Mouse (Mus musculus): ENCODE results near the gene Rpl10. TPM values are rescaled to one million over a fixed set of nuclear protein-coding genes. Genes with fewer than 3 reads are reported as not detected.

Rpl10 gene
- 13.0 and 69.4 TPM in 2 replicates for polyA plus RNA-seq (2012; ENCODE audit: insufficient read depth, insufficient read length, missing spikeins)

- peak within 1 kb of the TSS; percentile 100 for H3K27ac ChIP-seq (replicated peaks; ENCODE audit: low read depth, low read length)
- peak within 1 kb of the TSS; percentile 78 for H3K4me3 ChIP-seq (ENCODE audit: insufficient read depth, low read depth, low read length)
- H3K4me1 ChIP-seq (ENCODE audit: control insufficient read depth, insufficient read depth, insufficient read length, low read length), result no peaks in the 10 kb centered on the region
Measured at GRCm38 (mm10) chrX:74270062-74270901, at the start of gene Rpl10. Rpl10 (plus strand) TSS chrX:74270812.

- H3K4me3 ChIP-seq (ENCODE audit: insufficient read depth, low read depth, low read length), result no peak overlapping the region
- H3K4me1 ChIP-seq (ENCODE audit: control insufficient read depth, insufficient read depth, insufficient read length, low read length), result no peaks in the 10 kb centered on the region
- no peak overlapping the region for H3K27ac ChIP-seq (replicated peaks; ENCODE audit: low read depth, low read length)
Measured at GRCm38 (mm10) chrX:74230038-74230437, 40.6 kb upstream of the Rpl10 start.

- H3K4me3 ChIP-seq (ENCODE audit: insufficient read depth, low read depth, low read length), result no peak overlapping the region
- H3K4me1 ChIP-seq (ENCODE audit: control insufficient read depth, insufficient read depth, insufficient read length, low read length), result no peaks in the 10 kb centered on the region
- no peak overlapping the region for H3K27ac ChIP-seq (replicated peaks; ENCODE audit: low read depth, low read length)
Measured at GRCm38 (mm10) chrX:74233196-74233595, 37.4 kb upstream of the Rpl10 start.

GRCm38 (mm10) chrX:74240332-74240731 lies 30.3 kb upstream of the Rpl10 start:
- Histone ChIP-seq H3K4me3 (ENCODE audit: insufficient read depth, low read depth, low read length) (no peak overlapping the region), H3K27ac (replicated peaks; ENCODE audit: low read depth, low read length) (no peak overlapping the region), H3K4me1 (ENCODE audit: control insufficient read depth, insufficient read depth, insufficient read length, low read length) (no peaks in the 10 kb centered on the region)

- Histone ChIP-seq H3K4me1 (ENCODE audit: control insufficient read depth, insufficient read depth, insufficient read length, low read length) (no peaks in the 10 kb centered on the region), H3K27ac (replicated peaks; ENCODE audit: low read depth, low read length) (peak overlapping the region; percentile 91; the same call in 1 of the 2 replicates), H3K4me3 (ENCODE audit: insufficient read depth, low read depth, low read length) (peak overlapping the region; percentile 59; the same call in 1 of the 2 replicates)
Measured at GRCm38 (mm10) chrX:74243396-74243795, 27.2 kb upstream of the Rpl10 start.

GRCm38 (mm10) chrX:74243807-74244206 lies 26.8 kb upstream of the Rpl10 start:
- no peaks in the 10 kb centered on the region for H3K4me1 ChIP-seq (ENCODE audit: control insufficient read depth, insufficient read depth, insufficient read length, low read length)
- H3K4me3 ChIP-seq (ENCODE audit: insufficient read depth, low read depth, low read length), result peak overlapping the region; percentile 59
- peak overlapping the region; percentile 91 for H3K27ac ChIP-seq (replicated peaks; ENCODE audit: low read depth, low read length)

- Histone ChIP-seq H3K4me1 (ENCODE audit: control insufficient read depth, insufficient read depth, insufficient read length, low read length) (no peaks in the 10 kb centered on the region), H3K27ac (replicated peaks; ENCODE audit: low read depth, low read length) (peak overlapping the region; percentile 91), H3K4me3 (ENCODE audit: insufficient read depth, low read depth, low read length) (peak overlapping the region; percentile 72)
Measured at GRCm38 (mm10) chrX:74244614-74245083, 26.0 kb upstream of the Rpl10 start.

GRCm38 (mm10) chrX:74245107-74245506 lies 25.5 kb upstream of the Rpl10 start:
- Histone ChIP-seq H3K4me3 (ENCODE audit: insufficient read depth, low read depth, low read length) (peak overlapping the region; percentile 72), H3K27ac (replicated peaks; ENCODE audit: low read depth, low read length) (peak overlapping the region; percentile 85), H3K4me1 (ENCODE audit: control insufficient read depth, insufficient read depth, insufficient read length, low read length) (no peaks in the 10 kb centered on the region)

GRCm38 (mm10) chrX:74245687-74246086 lies 24.9 kb upstream of the Rpl10 start:
- Histone ChIP-seq H3K27ac (replicated peaks; ENCODE audit: low read depth, low read length) (peak overlapping the region; percentile 89), H3K4me1 (ENCODE audit: control insufficient read depth, insufficient read depth, insufficient read length, low read length) (no peaks in the 10 kb centered on the region), H3K4me3 (ENCODE audit: insufficient read depth, low read depth, low read length) (peak overlapping the region; percentile 72)

- Histone ChIP-seq H3K4me3 (ENCODE audit: insufficient read depth, low read depth, low read length) (peak overlapping the region; percentile 72), H3K4me1 (ENCODE audit: control insufficient read depth, insufficient read depth, insufficient read length, low read length) (no peaks in the 10 kb centered on the region), H3K27ac (replicated peaks; ENCODE audit: low read depth, low read length) (peak overlapping the region; percentile 89)
Measured at GRCm38 (mm10) chrX:74246213-74246681, 24.4 kb upstream of the Rpl10 start.

- peak overlapping the region; percentile 71 for H3K4me3 ChIP-seq (ENCODE audit: insufficient read depth, low read depth, low read length)
- H3K4me1 ChIP-seq (ENCODE audit: control insufficient read depth, insufficient read depth, insufficient read length, low read length), result no peaks in the 10 kb centered on the region
- peak overlapping the region; percentile 87 for H3K27ac ChIP-seq (replicated peaks; ENCODE audit: low read depth, low read length)
Measured at GRCm38 (mm10) chrX:74246693-74247092, 23.9 kb upstream of the Rpl10 start.

GRCm38 (mm10) chrX:74248651-74249050 lies 22.0 kb upstream of the Rpl10 start:
- Histone ChIP-seq H3K27ac (replicated peaks; ENCODE audit: low read depth, low read length) (peak overlapping the region; percentile 77), H3K4me1 (ENCODE audit: control insufficient read depth, insufficient read depth, insufficient read length, low read length) (no peaks in the 10 kb centered on the region), H3K4me3 (ENCODE audit: insufficient read depth, low read depth, low read length) (peak overlapping the region; percentile 65)

- Histone ChIP-seq H3K4me3 (ENCODE audit: insufficient read depth, low read depth, low read length) (peak within 1 kb of the TSS; percentile 65), H3K4me1 (ENCODE audit: control insufficient read depth, insufficient read depth, insufficient read length, low read length) (no peaks in the 10 kb centered on the region), H3K27ac (replicated peaks; ENCODE audit: low read depth, low read length) (peak within 1 kb of the TSS; percentile 77)
Measured at GRCm38 (mm10) chrX:74249615-74250014, 21.0 kb upstream of the Rpl10 start, which contains the start of gene Flna. Flna (minus strand) TSS chrX:74249820.

- H3K27ac ChIP-seq (replicated peaks; ENCODE audit: low read depth, low read length), result peak within 1 kb of the TSS; percentile 93
- peak within 1 kb of the TSS; percentile 88 for H3K4me3 ChIP-seq (ENCODE audit: insufficient read depth, low read depth, low read length)
- peaks cover 3% of the 10 kb centered on the region; the same call in 1 of the 2 replicates for H3K4me1 ChIP-seq (ENCODE audit: control insufficient read depth, insufficient read depth, insufficient read length, low read length)
Measured at GRCm38 (mm10) chrX:74254153-74254887, 16.3 kb upstream of the Rpl10 start, which contains the start of gene Emd. Emd (plus strand) TSS chrX:74254687.

All from brown adipose tissue, adult 24 weeks (tissue).